Mouse (Mus musculus) neutrophil, adult 83 days (primary cell): ENCODE data around the gene Mrps2. TPM values are rescaled to one million over a fixed set of nuclear protein-coding genes. Genes with fewer than 3 reads are reported as not detected.

Experiments used
- total RNA-seq, 2 experiments: library from RNA; stranded (reverse); gene quantifications; one replicate each; pipeline ENCODE4 v1.2.4; 2023

Gene Mrps2
- total RNA-seq: 10 to 100 TPM; 12.5 to 12.9 TPM

GRCm38 (mm10) chr2:28467860-28468485, at the start of gene Mrps2:
Mrps2 (plus strand) TSS chr2:28468066.

GRCm38 (mm10) chr2:28446515-28447314, 21.2 kb upstream of the Mrps2 start, which contains the start of gene Ppp1r26:
Ppp1r26 (plus strand) TSS chr2:28446800.

GRCm38 (mm10) chr2:28465836-28466518, 1.9 kb upstream of the Mrps2 start, which contains the start of gene 1700007K13Rik:
1700007K13Rik (minus strand) TSS chr2:28466332.

GRCm38 (mm10) chr2:28496671-28497070, 28.8 kb downstream of the Mrps2 start, which contains the start of gene Gbgt1:
Gbgt1 (plus strand) TSS chr2:28496891.

GRCm38 (mm10) chr2:28505795-28506194, 37.9 kb downstream of the Mrps2 start, which contains the start of gene Gm10134:
Gm10134 (plus strand) TSS chr2:28506095.

GRCm38 (mm10) chr2:28512798-28513401, 45.0 kb downstream of the Mrps2 start, which contains the start of gene Ralgds:
Ralgds (plus strand) TSS chr2:28513125.

Other genes with a start within 250 kb of the Mrps2 start
- gene Ppp1r26, start 21.3 kb upstream of the Mrps2 start, total RNA-seq: under 1 TPM; 0.24 TPM
- not detected for gene 1700007K13Rik, start 1.7 kb upstream of the Mrps2 start, total RNA-seq
- 10 to 100 TPM in 1 of 2 experiments, 1 to 10 TPM in 1; 9.9 to 10.1 TPM for gene Gbgt1, start 28.8 kb downstream of the Mrps2 start, total RNA-seq
- gene Gm10134, start 38.0 kb downstream of the Mrps2 start, total RNA-seq: 1 to 10 TPM; 2.7 to 3.7 TPM
- gene Ralgds, start 45.1 kb downstream of the Mrps2 start, total RNA-seq: 10 to 100 TPM; 15.7 to 19.4 TPM
- gene Cel, start 95.3 kb downstream of the Mrps2 start, total RNA-seq: not detected
- 10 to 100 TPM; 13.2 to 17.4 TPM for gene Gtf3c5, start 115.7 kb downstream of the Mrps2 start, total RNA-seq
- gene Gfi1b, start 153.9 kb downstream of the Mrps2 start, total RNA-seq: 10 to 100 TPM; 19.3 to 20.4 TPM
- gene Tsc1, start 173.2 kb downstream of the Mrps2 start, total RNA-seq: 10 to 100 TPM; 14.5 to 17.4 TPM
- gene Spaca9, start 231.7 kb downstream of the Mrps2 start, total RNA-seq: 10 to 100 TPM; 16.0 to 20.6 TPM
- 1 to 10 TPM; 3.2 to 5.5 TPM for gene Ak8, start 232.1 kb downstream of the Mrps2 start, total RNA-seq